Mouse (Mus musculus): ENCODE data around the gene Npas3.

Npas3 gene

GRCm38 (mm10) chr12:54064986-54065385 is 816.5 kb downstream of the Npas3 start:
- CTCF ChIA-PET = no interaction called here

GRCm38 (mm10) chr12:54065607-54066006 is 817.1 kb downstream of the Npas3 start:
- CTCF ChIA-PET = no interaction called here

GRCm38 (mm10) chr12:54067419-54067818 is 818.9 kb downstream of the Npas3 start:
- CTCF ChIA-PET = no interaction called here

- CTCF ChIA-PET = no interaction called here
Measured at GRCm38 (mm10) chr12:54067886-54068756, 819.6 kb downstream of the Npas3 start.

GRCm38 (mm10) chr12:54068757-54069146 is 820.3 kb downstream of the Npas3 start:
- CTCF ChIA-PET = interaction anchor here (0.6 kb wide), 1 partner anchor 136 kb away, joined by 3 read pairs; no protein-coding TSS in a partner anchor

- CTCF ChIA-PET = no interaction called here
Measured at GRCm38 (mm10) chr12:54074012-54074411, 825.5 kb downstream of the Npas3 start.

GRCm38 (mm10) chr12:54080996-54081395 is 832.5 kb downstream of the Npas3 start:
- CTCF ChIA-PET = no interaction called here

GRCm38 (mm10) chr12:54093729-54094128 is 845.3 kb downstream of the Npas3 start:
- CTCF ChIA-PET = no interaction called here

- CTCF ChIA-PET = no interaction called here
Measured at GRCm38 (mm10) chr12:54096492-54096891, 848.0 kb downstream of the Npas3 start.

GRCm38 (mm10) chr12:54098136-54098535 is 849.7 kb downstream of the Npas3 start:
- CTCF ChIA-PET = no interaction called here

- CTCF ChIA-PET = no interaction called here
Measured at GRCm38 (mm10) chr12:54098785-54099184, 850.3 kb downstream of the Npas3 start.

- CTCF ChIA-PET = interaction anchor here (0.6 kb wide), 1 partner anchor 47 kb away, joined by 4 read pairs; no protein-coding TSS in a partner anchor
Measured at GRCm38 (mm10) chr12:54099458-54099857, 851.0 kb downstream of the Npas3 start.

- CTCF ChIA-PET = no interaction called here
Measured at GRCm38 (mm10) chr12:54101307-54101870, 852.9 kb downstream of the Npas3 start.

GRCm38 (mm10) chr12:54102500-54102899 is 854.0 kb downstream of the Npas3 start:
- CTCF ChIA-PET = no interaction called here

GRCm38 (mm10) chr12:54105531-54105930 is 857.1 kb downstream of the Npas3 start:
- CTCF ChIA-PET = interaction anchor here (0.6 kb wide), 1 partner anchor 64 kb away, joined by 6 read pairs; no protein-coding TSS in a partner anchor

- CTCF ChIA-PET = interaction anchor here (0.6 kb wide), 1 partner anchor 64 kb away, joined by 6 read pairs; no protein-coding TSS in a partner anchor
Measured at GRCm38 (mm10) chr12:54105946-54106345, 857.5 kb downstream of the Npas3 start.

GRCm38 (mm10) chr12:54110342-54110741 is 861.9 kb downstream of the Npas3 start:
- CTCF ChIA-PET = no interaction called here

- CTCF ChIA-PET = no interaction called here
Measured at GRCm38 (mm10) chr12:54110930-54111329, 862.5 kb downstream of the Npas3 start.

- CTCF ChIA-PET = no interaction called here
Measured at GRCm38 (mm10) chr12:54120386-54120785, 871.9 kb downstream of the Npas3 start.

GRCm38 (mm10) chr12:54121286-54121685 is 872.8 kb downstream of the Npas3 start:
- CTCF ChIA-PET = no interaction called here

Measured in spleen, embryonic (tissue).